Mouse (Mus musculus): ENCODE data around the gene Ptpn22. TPM values are rescaled to one million over a fixed set of nuclear protein-coding genes. Genes with fewer than 3 reads are reported as not detected.

The Ptpn22 gene
- 0.31 and 0.34 TPM in 2 replicates for polyA plus RNA-seq (2012; rRNA removed)

GRCm38 (mm10) chr3:103858881-103859801, at the start of gene Ptpn22:
Gene Ptpn22 (plus strand): TSS chr3:103859795.

DNA sequence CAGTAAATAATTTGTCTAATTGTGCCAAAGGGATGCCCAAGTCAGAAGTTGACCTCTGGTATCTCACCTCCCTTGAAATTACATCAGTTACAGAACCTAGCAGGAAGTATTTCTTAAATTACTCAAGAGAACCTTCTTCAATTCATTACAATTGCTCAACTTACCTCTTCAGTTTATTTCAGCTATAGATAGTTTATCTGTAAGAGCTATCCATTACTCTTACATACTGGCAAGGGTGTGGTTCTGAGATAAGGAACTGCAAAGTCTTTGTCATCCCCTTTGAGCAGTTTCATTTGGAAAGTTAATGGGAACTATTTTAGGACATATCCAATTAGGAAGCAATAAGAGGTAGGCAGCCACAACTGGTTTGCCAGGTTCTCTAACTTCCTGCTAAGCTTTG, 27.2 kb upstream of the Ptpn22 start, which contains the start of gene Bcl2l15:
Gene Bcl2l15 (plus strand): TSS at position 176 of the 400 bp plus-strand sequence.

GRCm38 (mm10) chr3:103914010-103914669, 54.5 kb downstream of the Ptpn22 start, which contains the start of gene Rsbn1:
Gene Rsbn1 (plus strand): TSS chr3:103914120.

Other genes with a start within 250 kb of the Ptpn22 start
- gene Atg4a-ps, start 213.7 kb upstream of the Ptpn22 start, polyA plus RNA-seq (2012; rRNA removed), result 0.04 and 0.14 TPM in 2 replicates
- 4.8 and 15.5 TPM in 2 replicates for gene Olfml3, start 121.8 kb upstream of the Ptpn22 start, polyA plus RNA-seq (2012; rRNA removed)
- gene Gm10964, start 120.4 kb upstream of the Ptpn22 start, polyA plus RNA-seq (2012; rRNA removed), result not detected in 2 replicates
- 21.7 and 34.2 TPM in 2 replicates for gene Hipk1, start 68.2 kb upstream of the Ptpn22 start, polyA plus RNA-seq (2012; rRNA removed)
- gene Dclre1b, start 50.4 kb upstream of the Ptpn22 start, polyA plus RNA-seq (2012; rRNA removed), result 9.2 and 12.5 TPM in 2 replicates
- 21.2 and 26.4 TPM in 2 replicates for gene Ap4b1, start 50.3 kb upstream of the Ptpn22 start, polyA plus RNA-seq (2012; rRNA removed)
- gene Gm43064, start 50.2 kb upstream of the Ptpn22 start, polyA plus RNA-seq (2012; rRNA removed), result 0.15 and 0.40 TPM in 2 replicates
- 1.3 and 1.6 TPM in 2 replicates for gene Bcl2l15, start 27.2 kb upstream of the Ptpn22 start, polyA plus RNA-seq (2012; rRNA removed)
- gene Rsbn1, start 54.3 kb downstream of the Ptpn22 start, polyA plus RNA-seq (2012; rRNA removed), result 11.2 and 17.8 TPM in 2 replicates
- gene Phtf1, start 108.3 kb downstream of the Ptpn22 start, polyA plus RNA-seq (2012; rRNA removed), result 32.5 and 39.4 TPM in 2 replicates

Measured in central nervous system, embryonic 11.5 days (tissue).